Comparison of ENCODE assay signal across 10 mouse cellular contexts in the genomic region with DNA sequence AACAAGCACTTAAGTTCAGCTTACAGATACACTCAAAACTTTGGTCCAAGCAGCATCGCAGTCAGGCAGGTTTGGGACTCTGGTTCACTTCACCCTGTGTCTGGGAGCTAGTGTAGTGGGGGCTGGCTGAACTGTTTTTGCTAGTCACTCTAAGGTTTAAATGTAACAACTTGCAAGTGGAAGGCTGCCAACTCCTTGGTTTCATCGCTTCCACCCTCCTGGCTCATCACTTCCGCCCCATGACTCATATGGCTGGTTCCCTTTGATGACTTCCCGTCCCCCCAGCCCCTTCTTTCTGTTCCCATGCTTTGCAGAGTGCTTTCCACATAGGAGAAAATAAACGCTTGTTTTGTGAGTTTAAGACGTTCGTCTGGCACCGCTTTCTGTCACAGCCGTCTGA.
DNase-seq lines count a peak whose midpoint lies in the region; ATAC-seq lines count a peak whose summit lies in the region.
"Had no signal": no experiment of that assay in that cellular context is flagged by ENCODE, and none has a peak within 500 bp of the region (broad histone marks: within the 10 kb centered on the region; RNA-seq: fewer than 3 reads in every experiment).

No protein-coding gene starts in this region.

- no peak overlapping the region for H3K9ac ChIP-seq in heart, embryonic 11.5 days (ENCODE audit: low read depth, low read length)
- H3K9ac ChIP-seq in hindbrain, embryonic 13.5 days: no peak overlapping the region

- DNase-seq in heart, adult 8-10 months (ENCODE audit: low spot score): peak; percentile 7
- DNase-seq in 3T3-L1 (ENCODE audit: low read depth, low spot score): peak; percentile 80
- DNase-seq in c-Kit-positive CD71-negative TER-119-negative erythroid progenitor cells, embryonic 14.5 days (ENCODE audit: low read depth): peak; percentile 1
- peak; percentile 15 to 24 for DNase-seq in left cerebral cortex, postnatal 36 days (ENCODE audit: low spot score in 2 of 2)
- no peak for DNase-seq in cerebellum, adult 9-10 months

- H3K27me3 ChIP-seq in heart, embryonic 11.5 days (ENCODE audit: control insufficient read depth, insufficient read depth, low read length): no peaks in the 10 kb centered on the region
- no peaks in the 10 kb centered on the region for H3K27me3 ChIP-seq in hindbrain, embryonic 13.5 days
- H3K27me3 ChIP-seq: Patski had no signal

- 65% methylated on average over 9 of the region's 9 CpGs for WGBS in heart, embryonic 11.5 days (ENCODE audit: insufficient replicate concordance)
- WGBS in hindbrain, embryonic 13.5 days: 67% methylated on average over 9 of the region's 9 CpGs

- H3K27ac ChIP-seq in heart, embryonic 11.5 days (ENCODE audit: low read depth, low read length): no peak overlapping the region
- H3K27ac ChIP-seq in hindbrain, embryonic 13.5 days: no peak overlapping the region

- H3K36me3 ChIP-seq in heart, embryonic 11.5 days (ENCODE audit: control insufficient read depth, insufficient read depth, low read length): no peaks in the 10 kb centered on the region
- no peaks in the 10 kb centered on the region for H3K36me3 ChIP-seq in hindbrain, embryonic 13.5 days

- H3K4me3 ChIP-seq in heart, embryonic 11.5 days (ENCODE audit: low read depth, low read length): no peak overlapping the region
- no peak overlapping the region for H3K4me3 ChIP-seq in hindbrain, embryonic 13.5 days
- H3K4me3 ChIP-seq: erythroblast, embryonic 14.5 days had no signal

- intact Hi-C loops in left cerebral cortex, postnatal 36 days (cut with DNase I): no loop called here

- H3K4me1 ChIP-seq in heart, embryonic 11.5 days (ENCODE audit: control insufficient read depth, insufficient read depth, low read length): no peaks in the 10 kb centered on the region
- peaks cover 7% of the 10 kb centered on the region; the same call in 1 of the 2 replicates for H3K4me1 ChIP-seq in hindbrain, embryonic 13.5 days (replicated peaks)

- no peaks in the 10 kb centered on the region for H3K9me3 ChIP-seq in heart, embryonic 11.5 days (replicated peaks; ENCODE audit: control insufficient read depth, low read length)
- no peaks in the 10 kb centered on the region for H3K9me3 ChIP-seq in hindbrain, embryonic 13.5 days

- H3K4me2 ChIP-seq in heart, embryonic 11.5 days: no peak overlapping the region
- H3K4me2 ChIP-seq in hindbrain, embryonic 13.5 days: no peak overlapping the region

- no peak for ATAC-seq in heart, embryonic 11.5 days (replicated peaks; ENCODE audit: insufficient number of reproducible peaks, low FRiP score, low TSS enrichment)
- ATAC-seq in hindbrain, embryonic 13.5 days (ENCODE audit: low FRiP score): no peak
- no peak for ATAC-seq in CD4-positive, CD25-positive, alpha-beta regulatory T cell, adult 4 months
- ATAC-seq: Patski had no signal
